Mouse (Mus musculus): ENCODE results near the gene G530012D18Rik.
"Not testable (repeated sequence)": the region's sequence is repeated elsewhere in the genome, so short reads cannot be mapped to it uniquely, and the experiment has no call there.

DNA sequence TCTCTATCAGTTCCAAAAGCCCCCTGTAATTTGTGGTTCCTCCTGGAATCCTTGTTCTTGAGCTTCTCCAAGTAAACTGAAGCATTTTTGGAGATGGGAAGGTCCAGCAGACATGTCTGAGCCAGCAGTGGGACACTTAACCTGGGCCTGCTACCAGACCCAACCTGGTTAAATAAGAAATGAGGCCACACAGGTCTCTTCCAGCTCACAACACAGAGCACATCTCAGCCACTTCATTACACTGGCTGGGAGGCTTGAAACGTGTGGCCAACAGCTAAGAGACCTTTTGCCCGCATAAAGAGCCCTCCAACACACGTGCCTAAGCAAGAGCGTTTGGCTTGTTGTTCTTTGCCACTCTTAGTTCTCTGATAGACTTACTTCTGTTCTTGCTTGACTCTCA is 1.9 kb upstream of the G530012D18Rik start:
- not testable (repeated sequence) for TF ChIP-seq CTCF, POLR2A (IDR thresholded peaks at IDR 0.05; ENCODE audit: extremely low read depth, insufficient read depth, low read length)

Data from cortical plate, adult 2 months (tissue).